Mouse (Mus musculus): ENCODE data around the gene Slc9a3r2. TPM values are rescaled to one million over a fixed set of nuclear protein-coding genes. Genes with fewer than 3 reads are reported as not detected.
"Not testable (repeated sequence)": the region's sequence is repeated elsewhere in the genome, so short reads cannot be mapped to it uniquely, and the experiment has no call there.

Slc9a3r2 gene
- polyA plus RNA-seq, 1 experiment from 2014 or later, result 10.8 TPM

GRCm38 (mm10) chr17:24686514-24686913, 36.4 kb upstream of the Slc9a3r2 start:
- no peak overlapping the region for H3K9ac ChIP-seq
- H3K9me3 ChIP-seq (replicated peaks), result no peaks in the 10 kb centered on the region
- no peak overlapping the region for H3K27ac ChIP-seq (replicated peaks)
- peaks cover 51% of the 10 kb centered on the region for H3K27me3 ChIP-seq
- peaks cover 2% of the 10 kb centered on the region for H3K36me3 ChIP-seq (replicated peaks)
- H3K4me1 ChIP-seq (replicated peaks), result peaks cover 30% of the 10 kb centered on the region
- peak overlapping the region; percentile 49 for H3K4me2 ChIP-seq
- 38% methylated on average over 16 of the region's 16 CpGs for WGBS (ENCODE audit: insufficient replicate concordance)
- 0 out of 2 replicates have a peak, but pooled peaks have one; percentile 45 for ATAC-seq (ENCODE audit: insufficient read depth)
- H3K4me3 ChIP-seq (replicated peaks), result peak overlapping the region; percentile 29; the same call in 1 of the 2 replicates

DNA sequence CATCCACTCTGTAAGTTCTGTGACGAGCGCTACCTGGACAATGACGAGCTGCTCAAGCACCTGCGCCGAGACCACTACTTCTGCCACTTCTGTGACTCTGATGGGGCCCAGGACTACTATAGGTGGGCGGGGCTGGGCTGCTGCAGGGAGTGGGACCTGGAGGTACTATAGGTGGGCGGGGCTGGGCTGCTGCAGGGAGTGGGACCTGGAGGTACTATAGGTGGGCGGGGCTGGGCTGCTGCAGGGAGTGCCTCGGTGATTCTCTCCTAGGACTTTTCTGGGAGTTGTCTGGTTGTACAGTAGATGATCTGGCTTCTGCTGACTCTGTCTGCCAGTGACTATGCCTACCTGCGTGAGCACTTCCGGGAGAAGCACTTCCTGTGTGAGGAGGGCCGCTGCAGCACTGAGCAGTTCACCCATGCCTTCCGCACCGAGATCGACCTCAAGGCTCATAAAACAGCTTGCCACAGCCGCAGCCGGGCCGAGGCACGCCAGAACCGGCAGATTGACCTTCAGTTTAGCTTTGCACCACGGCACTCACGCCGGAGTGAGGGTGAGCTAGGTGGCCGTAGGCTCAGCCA, 27.5 kb upstream of the Slc9a3r2 start:
- no peak overlapping the region for H3K4me2 ChIP-seq
- peaks cover 40% of the 10 kb centered on the region for H3K4me1 ChIP-seq (replicated peaks)
- ATAC-seq (ENCODE audit: insufficient read depth), result no peak
- H3K36me3 ChIP-seq (replicated peaks), result peaks cover 58% of the 10 kb centered on the region
- no peaks in the 10 kb centered on the region for H3K27me3 ChIP-seq
- WGBS (ENCODE audit: insufficient replicate concordance), result 78% methylated on average over 24 of the region's 24 CpGs
- H3K9me3 ChIP-seq (replicated peaks), result no peaks in the 10 kb centered on the region
- no peak overlapping the region for H3K27ac ChIP-seq (replicated peaks)
- H3K4me3 ChIP-seq (replicated peaks), result no peak overlapping the region
- H3K9ac ChIP-seq, result no peak overlapping the region

GRCm38 (mm10) chr17:24676877-24677276, 26.8 kb upstream of the Slc9a3r2 start:
- Histone ChIP-seq H3K4me1 (replicated peaks) (peaks cover 48% of the 10 kb centered on the region), H3K4me3 (replicated peaks) (no peak overlapping the region), H3K4me2 (no peak overlapping the region), H3K9ac (no peak overlapping the region), H3K27me3 (no peaks in the 10 kb centered on the region), H3K27ac (replicated peaks) (no peak overlapping the region), H3K36me3 (replicated peaks) (peaks cover 58% of the 10 kb centered on the region), H3K9me3 (replicated peaks) (no peaks in the 10 kb centered on the region)
- ATAC-seq (ENCODE audit: insufficient read depth), result no peak
- 86% methylated on average over 5 of the region's 5 CpGs for WGBS (ENCODE audit: insufficient replicate concordance)

DNA sequence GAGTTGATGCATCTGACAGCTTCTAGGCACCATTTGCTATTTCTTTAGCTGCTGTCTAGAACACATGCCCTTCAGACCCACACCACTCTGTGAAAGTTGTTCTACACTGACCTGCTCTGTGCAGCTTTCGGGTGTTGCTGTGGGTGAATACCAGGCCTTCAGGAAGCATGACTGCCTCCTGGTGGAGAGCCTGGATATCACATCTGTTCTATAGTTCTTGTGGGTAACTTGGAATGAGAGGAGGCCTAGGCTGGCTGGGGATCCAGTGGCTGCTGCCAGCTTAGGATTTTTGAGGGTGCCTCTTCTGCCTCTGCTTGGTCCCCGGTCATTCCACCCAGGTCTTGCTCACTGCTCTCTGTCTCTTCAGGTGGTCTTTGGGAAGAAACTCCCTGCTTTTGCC, 26.1 kb upstream of the Slc9a3r2 start:
- Histone ChIP-seq H3K9me3 (replicated peaks) (no peaks in the 10 kb centered on the region), H3K4me2 (no peak overlapping the region), H3K36me3 (replicated peaks) (peaks cover 53% of the 10 kb centered on the region), H3K27ac (replicated peaks) (no peak overlapping the region), H3K9ac (no peak overlapping the region), H3K27me3 (no peaks in the 10 kb centered on the region), H3K4me3 (replicated peaks) (no peak overlapping the region), H3K4me1 (replicated peaks) (peaks cover 54% of the 10 kb centered on the region)
- ATAC-seq (ENCODE audit: insufficient read depth), result no peak
- 57% methylated on average over 2 of the region's 2 CpGs for whole genome bisulfite sequencing (ENCODE audit: insufficient replicate concordance)

GRCm38 (mm10) chr17:24674277-24674676, 24.1 kb upstream of the Slc9a3r2 start:
- no peak overlapping the region for H3K4me3 ChIP-seq (replicated peaks)
- no peaks in the 10 kb centered on the region for H3K9me3 ChIP-seq (replicated peaks)
- H3K27ac ChIP-seq (replicated peaks), result peak overlapping the region; percentile 33; the same call in 1 of the 2 replicates
- no peak overlapping the region for H3K4me2 ChIP-seq
- no peak for ATAC-seq (ENCODE audit: insufficient read depth)
- WGBS (ENCODE audit: insufficient replicate concordance), result 53% methylated on average over 7 of the region's 7 CpGs
- H3K36me3 ChIP-seq (replicated peaks), result peaks cover 34% of the 10 kb centered on the region
- H3K9ac ChIP-seq, result no peak overlapping the region
- no peaks in the 10 kb centered on the region for H3K27me3 ChIP-seq
- peaks cover 68% of the 10 kb centered on the region for H3K4me1 ChIP-seq (replicated peaks)

DNA sequence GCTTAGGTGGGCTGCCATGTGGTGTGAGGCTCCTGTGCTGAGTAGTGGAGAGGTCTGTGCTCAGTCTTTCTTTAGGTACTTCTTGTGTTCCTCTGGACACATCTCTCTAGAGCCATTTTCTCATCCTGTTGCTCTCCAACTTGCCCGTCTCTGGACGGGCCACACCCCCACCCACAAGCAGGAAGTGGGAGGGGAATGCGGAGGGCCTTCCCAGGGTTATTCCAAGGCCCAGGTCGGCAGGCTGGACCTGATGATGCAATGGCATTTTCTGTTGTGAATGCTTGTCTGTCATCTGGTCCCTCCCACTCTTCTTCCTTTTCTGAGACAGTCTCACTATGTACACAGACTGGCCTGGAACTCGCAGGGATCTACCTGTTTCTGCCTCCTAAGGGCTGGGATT, 22.0 kb upstream of the Slc9a3r2 start:
- no peak overlapping the region for H3K9ac ChIP-seq

DNA sequence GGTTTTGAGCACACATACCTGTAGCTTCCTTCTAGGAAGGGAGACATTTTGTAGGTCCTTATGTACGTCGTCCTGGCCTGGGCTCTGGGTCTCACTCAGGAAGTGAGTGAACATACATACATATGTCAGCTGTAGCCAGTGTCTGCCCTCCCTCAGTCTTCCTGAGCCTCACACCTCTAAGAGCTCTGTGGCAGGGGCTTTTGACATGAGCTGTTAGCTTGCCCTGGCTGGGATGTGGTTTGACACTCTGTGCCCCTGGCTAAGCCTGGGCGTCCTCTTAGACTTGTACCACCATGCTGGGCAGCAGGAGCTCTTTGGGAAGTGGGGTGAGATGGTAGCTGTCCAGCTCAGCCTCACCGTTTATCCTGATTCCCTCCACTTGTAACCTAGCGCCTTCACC, 21.2 kb upstream of the Slc9a3r2 start:
- H3K27ac ChIP-seq (replicated peaks), result peak overlapping the region; percentile 88; the same call in 1 of the 2 replicates
- peaks cover 5% of the 10 kb centered on the region for H3K36me3 ChIP-seq (replicated peaks)
- H3K27me3 ChIP-seq, result no peaks in the 10 kb centered on the region
- peak overlapping the region; percentile 89 for H3K4me2 ChIP-seq
- H3K9ac ChIP-seq, result peak overlapping the region; percentile 94
- H3K4me1 ChIP-seq (replicated peaks), result peaks cover 71% of the 10 kb centered on the region
- H3K9me3 ChIP-seq (replicated peaks), result no peaks in the 10 kb centered on the region
- peak overlapping the region; percentile 92 for H3K4me3 ChIP-seq (replicated peaks)
- ATAC-seq (ENCODE audit: insufficient read depth), result no peak
- WGBS (ENCODE audit: insufficient replicate concordance), result 41% methylated on average over 5 of the region's 5 CpGs

More for the DNA sequence above, 22.0 kb upstream of the Slc9a3r2 start:
- no peaks in the 10 kb centered on the region for H3K27me3 ChIP-seq
- peak; percentile 20; the same call in 1 of the 2 replicates for ATAC-seq (ENCODE audit: insufficient read depth)
- H3K4me2 ChIP-seq, result peak overlapping the region; percentile 89
- peaks cover 75% of the 10 kb centered on the region for H3K4me1 ChIP-seq (replicated peaks)
- no peaks in the 10 kb centered on the region for H3K9me3 ChIP-seq (replicated peaks)
- H3K4me3 ChIP-seq (replicated peaks), result peak overlapping the region; percentile 9; the same call in 1 of the 2 replicates
- peak overlapping the region; percentile 88 for H3K27ac ChIP-seq (replicated peaks)
- H3K36me3 ChIP-seq (replicated peaks), result peaks cover 13% of the 10 kb centered on the region
- WGBS (ENCODE audit: insufficient replicate concordance), result 9% methylated on average over 5 of the region's 5 CpGs

DNA sequence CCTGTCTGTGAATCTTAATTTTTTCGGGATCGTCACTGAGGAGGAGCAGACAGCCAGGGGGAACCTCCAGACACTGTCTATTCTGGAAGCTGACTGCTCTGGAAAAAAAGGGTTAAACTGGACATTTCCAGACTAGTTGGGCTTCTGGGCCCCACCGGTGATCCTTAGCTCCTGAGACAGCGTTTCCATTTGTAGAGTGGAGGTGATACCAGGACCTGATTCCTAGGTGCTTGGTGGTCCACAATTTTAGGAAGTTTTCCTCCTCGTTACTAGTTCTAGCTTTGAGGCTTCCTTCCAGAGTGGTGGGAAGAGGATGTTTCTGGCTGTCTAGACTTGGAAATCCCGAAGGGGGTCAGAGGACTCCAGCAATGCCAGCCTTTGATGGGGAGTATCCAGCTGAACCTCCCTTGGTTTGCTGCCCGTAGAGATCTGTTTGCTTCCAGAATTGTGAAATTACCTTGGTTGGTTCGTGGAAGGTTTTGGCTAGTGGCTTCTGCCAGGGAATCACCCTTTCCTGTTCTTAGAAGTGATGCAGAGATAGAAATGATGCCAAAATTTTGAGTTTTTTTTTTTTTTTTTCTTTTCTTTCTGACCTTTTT, 20.2 kb upstream of the Slc9a3r2 start:
- H3K9me3 ChIP-seq (replicated peaks), result no peaks in the 10 kb centered on the region
- 0 out of 2 replicates have a peak, but pooled peaks cover 5% of the 10 kb centered on the region for H3K27me3 ChIP-seq
- H3K4me2 ChIP-seq, result peak overlapping the region; percentile 89
- H3K4me1 ChIP-seq (replicated peaks), result peaks cover 66% of the 10 kb centered on the region
- H3K4me3 ChIP-seq (replicated peaks), result peak overlapping the region; percentile 92
- H3K9ac ChIP-seq, result peak overlapping the region; percentile 94
- H3K36me3 ChIP-seq (replicated peaks), result 0 out of 2 replicates have a peak, but pooled peaks cover 3% of the 10 kb centered on the region
- 2% methylated on average over 8 of the region's 8 CpGs for WGBS (ENCODE audit: insufficient replicate concordance)
- no peak for ATAC-seq (ENCODE audit: insufficient read depth)
- H3K27ac ChIP-seq (replicated peaks), result peak overlapping the region; percentile 88

DNA sequence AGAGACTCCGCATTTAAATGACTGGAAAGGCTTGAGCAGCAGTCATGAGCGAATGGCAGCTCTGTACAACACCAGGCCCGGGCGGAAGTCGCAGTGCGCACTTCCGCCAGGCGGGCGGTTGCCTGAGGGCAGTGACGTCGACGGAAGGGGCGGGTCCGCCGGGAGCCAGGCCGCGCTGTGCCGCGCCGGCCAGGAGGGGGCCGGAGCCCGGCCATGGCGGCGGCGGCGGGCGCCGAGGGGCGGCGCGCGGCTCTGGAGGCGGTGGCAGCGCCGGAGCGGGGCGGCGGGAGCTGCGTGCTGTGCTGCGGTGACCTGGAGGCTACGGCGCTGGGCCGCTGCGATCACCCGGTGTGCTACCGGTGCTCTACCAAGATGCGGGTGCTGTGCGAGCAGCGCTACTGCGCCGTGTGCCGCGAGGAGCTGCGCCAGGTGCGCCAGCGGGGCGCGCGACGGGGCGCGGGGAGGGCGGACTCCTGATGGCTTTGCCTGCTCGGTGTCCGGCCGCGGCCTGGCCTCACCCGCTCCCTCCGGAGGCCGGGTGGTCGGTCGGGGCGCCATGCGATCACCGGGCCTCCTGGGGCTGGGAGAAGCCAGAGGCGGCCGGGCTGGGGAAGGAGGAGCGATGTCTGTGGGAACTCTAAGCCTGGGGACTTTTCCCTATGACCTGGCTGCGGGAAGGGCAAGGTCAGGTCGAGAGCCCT, 19.6 kb upstream of the Slc9a3r2 start, which contains the start of gene Zfp598:
TSS of gene Zfp598 (plus strand) at position 143 of the 701 bp plus-strand sequence.
- Histone ChIP-seq H3K9me3 (replicated peaks) (no peaks in the 10 kb centered on the region), H3K9ac (peak within 1 kb of the TSS; percentile 94), H3K4me1 (replicated peaks) (peaks cover 64% of the 10 kb centered on the region), H3K27ac (replicated peaks) (peak within 1 kb of the TSS; percentile 88), H3K27me3 (peaks cover 5% of the 10 kb centered on the region; the same call in 1 of the 2 replicates), H3K4me2 (peak within 1 kb of the TSS; percentile 89), H3K4me3 (replicated peaks) (peak within 1 kb of the TSS; percentile 92), H3K36me3 (replicated peaks) (0 out of 2 replicates have a peak, but pooled peaks cover 3% of the 10 kb centered on the region)
- peak; percentile 95 for ATAC-seq (ENCODE audit: insufficient read depth)
- under 1% methylated on average over 79 of the region's 80 CpGs for WGBS (ENCODE audit: insufficient replicate concordance)

DNA sequence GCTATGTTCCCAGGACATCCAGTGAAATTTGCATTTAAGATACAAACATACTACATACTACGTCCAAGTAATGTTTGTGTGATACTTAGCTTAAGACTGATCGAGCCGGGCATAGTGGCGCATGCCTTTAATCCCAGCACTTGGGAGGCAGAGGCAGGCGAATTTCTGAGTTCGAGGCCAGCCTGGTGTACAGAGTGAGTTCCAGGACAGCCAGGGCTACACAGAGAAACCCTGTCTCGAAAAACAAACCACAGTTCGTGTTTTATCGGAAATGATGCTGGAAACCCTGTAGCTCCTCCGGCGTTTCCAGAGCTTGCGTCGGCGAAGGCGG, 19.1 kb upstream of the Slc9a3r2 start:
- not testable (repeated sequence) for H3K36me3 ChIP-seq (replicated peaks); H3K9me3 ChIP-seq (replicated peaks); ATAC-seq (ENCODE audit: insufficient read depth); H3K27me3 ChIP-seq
- Histone ChIP-seq H3K27ac (replicated peaks) (peak overlapping the region; percentile 88), H3K4me3 (replicated peaks) (peak overlapping the region; percentile 92), H3K4me2 (peak overlapping the region; percentile 89), H3K9ac (0 out of 2 replicates have a peak overlapping the region, but pooled peaks have one; percentile 94), H3K4me1 (replicated peaks) (peaks cover 59% of the 10 kb centered on the region)
- 5% methylated on average over 15 of the region's 15 CpGs for WGBS (ENCODE audit: insufficient replicate concordance)

GRCm38 (mm10) chr17:24667416-24667815, 17.3 kb upstream of the Slc9a3r2 start:
- Histone ChIP-seq H3K9ac (no peak overlapping the region), H3K27me3 (peaks cover 5% of the 10 kb centered on the region; the same call in 1 of the 2 replicates), H3K9me3 (replicated peaks) (no peaks in the 10 kb centered on the region), H3K4me1 (replicated peaks) (peaks cover 44% of the 10 kb centered on the region), H3K36me3 (replicated peaks) (no peaks in the 10 kb centered on the region), H3K4me3 (replicated peaks) (no peak overlapping the region), H3K4me2 (no peak overlapping the region), H3K27ac (replicated peaks) (no peak overlapping the region)
- no peak for ATAC-seq (ENCODE audit: insufficient read depth)
- WGBS (ENCODE audit: insufficient replicate concordance), result 17% methylated on average over 6 of the region's 6 CpGs

Data from liver, embryonic 15.5 days (tissue).